Mouse (Mus musculus) liver, postnatal 0 days (tissue): ENCODE results near the gene Fzr1.

ENCODE experiments used
- CTCF ChIP-seq: sonication (generic); IDR thresholded peaks from 2 replicates; pipeline ENCODE4 v1.5.1; 2016; ENCODE audit warnings: antibody characterized with exemption, low read depth
- EP300 ChIP-seq: IDR thresholded peaks from 2 replicates; pipeline ENCODE4 v1.6.1; 2016; ENCODE audit warnings: antibody characterized with exemption, low read depth, mild to moderate bottlenecking

DNA sequence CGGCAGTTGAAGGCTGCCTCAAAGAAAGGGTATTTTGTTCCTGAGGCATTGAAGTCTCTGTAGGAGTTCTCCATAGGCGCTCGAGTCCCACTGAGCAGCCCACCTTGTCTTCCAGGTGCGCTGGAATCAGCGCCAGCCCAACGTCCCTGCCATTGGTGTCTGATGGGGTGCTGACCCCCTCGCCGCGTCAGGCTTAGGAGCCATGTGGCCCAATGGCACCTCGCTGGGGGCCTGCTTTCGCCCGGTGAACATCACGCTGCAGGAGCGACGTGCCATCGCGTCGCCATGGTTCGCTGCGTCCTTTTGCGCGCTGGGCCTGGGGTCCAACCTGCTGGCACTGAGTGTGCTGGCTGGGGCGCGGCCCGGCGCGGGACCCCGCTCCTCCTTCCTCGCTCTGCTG, 46.0 kb downstream of the Fzr1 start:
- no peak for TF ChIP-seq CTCF
- no peak for TF ChIP-seq EP300
